Mouse (Mus musculus): ENCODE measurements around the gene S100a10. TPM values are rescaled to one million over a fixed set of nuclear protein-coding genes. Genes with fewer than 3 reads are reported as not detected.
A peak's percentile ranks its signal among the peaks of the same experiment; 100 is the strongest.
"Not testable (repeated sequence)": the region's sequence is repeated elsewhere in the genome, so short reads cannot be mapped to it uniquely, and the experiment has no call there.

Gene S100a10
- polyA plus RNA-seq, 1 experiment from 2014 or later, result 752 TPM

GRCm38 (mm10) chr3:93597221-93597913 lies 42.5 kb downstream of the S100a10 start:
- Histone ChIP-seq H3K4me2 (ENCODE audit: low read depth, low read length) (no peak overlapping the region), H3K27ac (replicated peaks; ENCODE audit: low read depth, low read length) (peak overlapping the region; percentile 70), H3K27me3 (replicated peaks; ENCODE audit: control insufficient read depth, insufficient read depth, low read length) (no peaks in the 10 kb centered on the region), H3K9ac (ENCODE audit: low read depth, low read length) (no peak overlapping the region), H3K4me1 (ENCODE audit: control insufficient read depth, insufficient read depth, low read length) (peaks cover 10% of the 10 kb centered on the region; the same call in 1 of the 2 replicates), H3K36me3 (ENCODE audit: control insufficient read depth, insufficient read depth, low read length) (no peaks in the 10 kb centered on the region), H3K9me3 (ENCODE audit: control insufficient read depth, low read length) (no peaks in the 10 kb centered on the region), H3K4me3 (ENCODE audit: low read depth, low read length) (no peak overlapping the region)
- WGBS, result 28% methylated on average over 5 of the region's 5 CpGs
- ATAC-seq (ENCODE audit: low read depth), result peak; percentile 95
- DNase-seq (ENCODE audit: low spot score), result peak; percentile 90

- Histone ChIP-seq H3K4me1 (ENCODE audit: control insufficient read depth, insufficient read depth, low read length) (peaks cover 10% of the 10 kb centered on the region; the same call in 1 of the 2 replicates), H3K27ac (replicated peaks; ENCODE audit: low read depth, low read length) (no peak overlapping the region; the same call in 1 of the 2 replicates), H3K9ac (ENCODE audit: low read depth, low read length) (no peak overlapping the region), H3K4me3 (ENCODE audit: low read depth, low read length) (no peak overlapping the region), H3K4me2 (ENCODE audit: low read depth, low read length) (no peak overlapping the region), H3K36me3 (ENCODE audit: control insufficient read depth, insufficient read depth, low read length) (no peaks in the 10 kb centered on the region), H3K27me3 (replicated peaks; ENCODE audit: control insufficient read depth, insufficient read depth, low read length) (no peaks in the 10 kb centered on the region), H3K9me3 (ENCODE audit: control insufficient read depth, low read length) (no peaks in the 10 kb centered on the region)
- ATAC-seq (ENCODE audit: low read depth), result no peak
- DNase-seq (ENCODE audit: low spot score), result no peak
- 84% methylated on average over 7 of the region's 7 CpGs for WGBS
Measured at GRCm38 (mm10) chr3:93597970-93598369, 43.1 kb downstream of the S100a10 start.

- H3K27ac ChIP-seq (replicated peaks; ENCODE audit: low read depth, low read length), result no peak overlapping the region
- H3K27me3 ChIP-seq (replicated peaks; ENCODE audit: control insufficient read depth, insufficient read depth, low read length), result no peaks in the 10 kb centered on the region
- no peak overlapping the region for H3K4me3 ChIP-seq (ENCODE audit: low read depth, low read length)
- WGBS, result 83% methylated on average over 2 of the region's 2 CpGs
- H3K4me1 ChIP-seq (ENCODE audit: control insufficient read depth, insufficient read depth, low read length), result peaks cover 10% of the 10 kb centered on the region; the same call in 1 of the 2 replicates
- H3K9ac ChIP-seq (ENCODE audit: low read depth, low read length), result no peak overlapping the region
- no peak for ATAC-seq (ENCODE audit: low read depth)
- H3K9me3 ChIP-seq (ENCODE audit: control insufficient read depth, low read length), result no peaks in the 10 kb centered on the region
- no peak for DNase-seq (ENCODE audit: low spot score)
- no peaks in the 10 kb centered on the region for H3K36me3 ChIP-seq (ENCODE audit: control insufficient read depth, insufficient read depth, low read length)
- no peak overlapping the region for H3K4me2 ChIP-seq (ENCODE audit: low read depth, low read length)
Measured at GRCm38 (mm10) chr3:93600206-93600605, 45.3 kb downstream of the S100a10 start.

- Histone ChIP-seq H3K4me2 (ENCODE audit: low read depth, low read length) (no peak overlapping the region), H3K4me1 (ENCODE audit: control insufficient read depth, insufficient read depth, low read length) (peaks cover 9% of the 10 kb centered on the region; the same call in 1 of the 2 replicates), H3K9ac (ENCODE audit: low read depth, low read length) (no peak overlapping the region), H3K27me3 (replicated peaks; ENCODE audit: control insufficient read depth, insufficient read depth, low read length) (no peaks in the 10 kb centered on the region), H3K9me3 (ENCODE audit: control insufficient read depth, low read length) (no peaks in the 10 kb centered on the region), H3K36me3 (ENCODE audit: control insufficient read depth, insufficient read depth, low read length) (no peaks in the 10 kb centered on the region), H3K27ac (replicated peaks; ENCODE audit: low read depth, low read length) (no peak overlapping the region), H3K4me3 (ENCODE audit: low read depth, low read length) (no peak overlapping the region)
- WGBS, result 68% methylated on average over 1 of the region's 1 CpGs
- no peak for DNase-seq (ENCODE audit: low spot score)
- ATAC-seq (ENCODE audit: low read depth), result no peak
Measured at GRCm38 (mm10) chr3:93601903-93602302, 47.0 kb downstream of the S100a10 start.

- not testable (repeated sequence) for H3K27me3 ChIP-seq (replicated peaks; ENCODE audit: control insufficient read depth, insufficient read depth, low read length); H3K9me3 ChIP-seq (ENCODE audit: control insufficient read depth, low read length); H3K36me3 ChIP-seq (ENCODE audit: control insufficient read depth, insufficient read depth, low read length); H3K9ac ChIP-seq (ENCODE audit: low read depth, low read length); H3K4me1 ChIP-seq (ENCODE audit: control insufficient read depth, insufficient read depth, low read length); H3K4me3 ChIP-seq (ENCODE audit: low read depth, low read length); H3K4me2 ChIP-seq (ENCODE audit: low read depth, low read length); H3K27ac ChIP-seq (replicated peaks; ENCODE audit: low read depth, low read length)
- ATAC-seq (ENCODE audit: low read depth), result peak; percentile 81; the same call in 1 of the 2 replicates
- DNase-seq (ENCODE audit: low spot score), result peak; percentile 50
Measured at GRCm38 (mm10) chr3:93608970-93609369, 54.1 kb downstream of the S100a10 start.

Other genes starting within 250 kb of the S100a10 start
- 1.3 and 6.5 TPM in 2 replicates for gene Hrnr, start 235.3 kb upstream of the S100a10 start, polyA plus RNA-seq (2014; fragmentation: Nextera tagmentation; extraction: Ambion mirVana)
- gene Rptn, start 161.4 kb upstream of the S100a10 start, polyA plus RNA-seq (2014; fragmentation: Nextera tagmentation; extraction: Ambion mirVana), result 0.71 and 3.3 TPM in 2 replicates
- gene Tchh, start 112.8 kb upstream of the S100a10 start, polyA plus RNA-seq (2014; fragmentation: Nextera tagmentation; extraction: Ambion mirVana), result 3.4 and 4.2 TPM in 2 replicates
- gene Tchhl1, start 86.3 kb upstream of the S100a10 start, polyA plus RNA-seq (2014; fragmentation: Nextera tagmentation; extraction: Ambion mirVana), result 0.18 TPM in 1 of 2 replicates, not detected in the other
- 1,533 and 1,735 TPM in 2 replicates for gene S100a11, start 34.6 kb upstream of the S100a10 start, polyA plus RNA-seq (2014; fragmentation: Nextera tagmentation; extraction: Ambion mirVana)
- gene Tdpoz2, start 97.6 kb downstream of the S100a10 start, polyA plus RNA-seq (2014; fragmentation: Nextera tagmentation; extraction: Ambion mirVana), result not detected in 2 replicates
- not detected in 2 replicates for gene Tdpoz1, start 121.2 kb downstream of the S100a10 start, polyA plus RNA-seq (2014; fragmentation: Nextera tagmentation; extraction: Ambion mirVana)
- gene Gm37596, start 138.0 kb downstream of the S100a10 start, polyA plus RNA-seq (2014; fragmentation: Nextera tagmentation; extraction: Ambion mirVana), result not detected in 2 replicates
- gene Gm5773, start 217.9 kb downstream of the S100a10 start, polyA plus RNA-seq (2014; fragmentation: Nextera tagmentation; extraction: Ambion mirVana), result not detected in 2 replicates
- not detected in 2 replicates for gene Tdpoz4, start 241.3 kb downstream of the S100a10 start, polyA plus RNA-seq (2014; fragmentation: Nextera tagmentation; extraction: Ambion mirVana)